8 mouse cellular contexts compared by ENCODE assay signal in genomic region chrX:74135263-74135662, GRCm38 (mm10). TPM values are rescaled to one million over a fixed set of nuclear protein-coding genes. Genes with fewer than 3 reads are reported as not detected.
DNase-seq lines count a peak whose midpoint lies in the region; ATAC-seq lines count a peak whose summit lies in the region.
"Not testable (repeated sequence)": the region's sequence is repeated elsewhere in the genome, so short reads cannot be mapped to it uniquely, and the experiment has no call there.

TSS of gene Mecp2 (minus strand) at chrX:74135363.

- not testable (repeated sequence) for H3K36me3 ChIP-seq in embryonic facial prominence, embryonic 14.5 days (ENCODE audit: control insufficient read depth, insufficient read depth, low read length); kidney, embryonic 16.5 days (ENCODE audit: insufficient read depth, low read length); limb, embryonic 11.5 days (ENCODE audit: control insufficient read depth, insufficient read depth, low read length); midbrain, embryonic 13.5 days

- 25% methylated on average over 1 of the region's 1 CpGs for WGBS in embryonic facial prominence, embryonic 14.5 days
- 10% methylated on average over 1 of the region's 1 CpGs for WGBS in kidney, embryonic 16.5 days
- 17% methylated on average over 1 of the region's 1 CpGs for WGBS in limb, embryonic 11.5 days
- WGBS in midbrain, embryonic 13.5 days, result 35% methylated on average over 1 of the region's 1 CpGs

- H3K27ac ChIP-seq in embryonic facial prominence, embryonic 14.5 days (replicated peaks; ENCODE audit: low read depth, low read length); kidney, embryonic 16.5 days (ENCODE audit: low read length); limb, embryonic 11.5 days (replicated peaks; ENCODE audit: low read depth, low read length); midbrain, embryonic 13.5 days: not testable (repeated sequence)

- not testable (repeated sequence) for H3K9me3 ChIP-seq in embryonic facial prominence, embryonic 14.5 days (ENCODE audit: control insufficient read depth, low read length); kidney, embryonic 16.5 days (ENCODE audit: low read length); limb, embryonic 11.5 days (ENCODE audit: control insufficient read depth, low read length); midbrain, embryonic 13.5 days

- H3K9ac ChIP-seq in embryonic facial prominence, embryonic 14.5 days (ENCODE audit: low read depth, low read length); kidney, embryonic 16.5 days (replicated peaks; ENCODE audit: low read length); limb, embryonic 11.5 days (ENCODE audit: low read length); midbrain, embryonic 13.5 days (replicated peaks): not testable (repeated sequence)

- intact Hi-C loops in gastrocnemius, postnatal 14 days (cut with DNase I; ENCODE audit: low total_unique reads); heart, postnatal 25 days (cut with DNase I): not testable (repeated sequence)

- H3K4me3 ChIP-seq in embryonic facial prominence, embryonic 14.5 days (ENCODE audit: low read depth, low read length); kidney, embryonic 16.5 days (ENCODE audit: low read length); limb, embryonic 11.5 days (ENCODE audit: low read depth, low read length); midbrain, embryonic 13.5 days (replicated peaks): not testable (repeated sequence)

- DNase-seq in adrenal gland, adult 8-10 months; embryonic facial prominence, embryonic 14.5 days (ENCODE audit: low spot score); gastrocnemius, postnatal 14 days; heart, postnatal 25 days (ENCODE audit: low spot score); limb, embryonic 11.5 days (ENCODE audit: low spot score); urinary bladder, adult 2 months (ENCODE audit: low spot score): not testable (repeated sequence)

- not testable (repeated sequence) for ATAC-seq in embryonic facial prominence, embryonic 14.5 days (ENCODE audit: low read depth); kidney, embryonic 16.5 days (ENCODE audit: low FRiP score, low TSS enrichment); limb, embryonic 11.5 days (ENCODE audit: insufficient number of reproducible peaks, low FRiP score, low TSS enrichment, low read depth); midbrain, embryonic 13.5 days

- H3K4me1 ChIP-seq in embryonic facial prominence, embryonic 14.5 days (ENCODE audit: control insufficient read depth, insufficient read depth, low read length); kidney, embryonic 16.5 days (ENCODE audit: insufficient read depth, low read length); limb, embryonic 11.5 days (ENCODE audit: control insufficient read depth, insufficient read depth, low read length); midbrain, embryonic 13.5 days (replicated peaks): not testable (repeated sequence)

- H3K4me2 ChIP-seq in embryonic facial prominence, embryonic 14.5 days (ENCODE audit: low read depth, low read length); kidney, embryonic 16.5 days (replicated peaks; ENCODE audit: low read depth, low read length); limb, embryonic 11.5 days (ENCODE audit: low read depth, severe bottlenecking); midbrain, embryonic 13.5 days (replicated peaks): not testable (repeated sequence)

- H3K27me3 ChIP-seq in embryonic facial prominence, embryonic 14.5 days (replicated peaks; ENCODE audit: control insufficient read depth, insufficient read depth, low read length); kidney, embryonic 16.5 days (ENCODE audit: insufficient read depth, low read length); limb, embryonic 11.5 days (ENCODE audit: control insufficient read depth, insufficient read depth, low read length); midbrain, embryonic 13.5 days: not testable (repeated sequence)

RNA-seq across cellular contexts. Expression of gene Mecp2, which starts in this region (rescaled TPM):
- 10 to 100 TPM; 37.8 to 56.5 (median 46.9) TPM for total RNA-seq in adrenal gland, adult 8-10 months (2022)
- 10.4 and 11.3 TPM in 2 replicates for polyA plus RNA-seq in embryonic facial prominence, embryonic 14.5 days (2014; fragmentation: Nextera tagmentation; extraction: Ambion mirVana)
- total RNA-seq in gastrocnemius, postnatal 14 days (2021), result 10 to 100 TPM; 25.6 to 30.4 TPM
- 10 to 100 TPM; 27.2 to 30.1 TPM for total RNA-seq in heart, postnatal 25 days (2021)
- 10.0 and 10.3 TPM in 2 replicates for polyA plus RNA-seq in kidney, embryonic 16.5 days (2015; fragmentation: Nextera tagmentation; extraction: Ambion mirVana)
- polyA plus RNA-seq in limb, embryonic 11.5 days (2014; fragmentation: Nextera tagmentation; extraction: Ambion mirVana), result 12.0 and 13.1 TPM in 2 replicates
- polyA plus RNA-seq in midbrain, embryonic 13.5 days (2015; fragmentation: Nextera tagmentation; extraction: Ambion mirVana), result 17.0 and 18.9 TPM in 2 replicates
- polyA plus RNA-seq in urinary bladder, adult 2 months (2012; rRNA removed), result 12.8 and 17.1 TPM in 2 replicates
